Mouse (Mus musculus): Measurements from ENCODE around the gene Foxo1.

DNA sequence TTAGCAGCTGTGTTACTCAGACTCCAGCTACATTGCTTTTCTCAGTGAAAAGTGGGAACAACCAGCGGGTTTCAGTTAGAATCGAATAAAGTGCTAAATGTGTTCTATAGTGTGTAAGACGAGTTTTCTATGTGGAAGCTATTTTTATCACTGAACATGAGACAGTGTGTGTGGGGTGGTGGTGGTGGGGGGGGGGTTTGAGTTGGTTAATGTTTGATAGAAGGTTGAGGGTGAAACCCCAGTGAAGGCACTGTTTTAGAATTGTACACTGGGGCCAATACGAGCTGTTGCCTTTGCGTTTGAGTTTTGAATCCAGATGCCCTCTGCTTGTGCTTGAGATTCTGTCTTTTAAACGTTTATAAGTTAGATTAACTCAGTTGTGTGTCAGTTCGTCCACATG lies 24.4 kb downstream of the Foxo1 start:
- TF ChIP-seq CTCF (IDR thresholded peaks at IDR 0.05; ENCODE audit: borderline replicate concordance, insufficient read depth, low read length) (no peak), POLR2A (IDR thresholded peaks at IDR 0.05; ENCODE audit: low read depth, low read length) (no peak)

All from embryonic fibroblast, embryonic 13.5 days (primary cell).